Mouse (Mus musculus) bone marrow, adult 2 months (tissue): ENCODE data around the gene Dpy30.

Experiments used
- CTCF ChIP-seq: fragments of 200-500 bp; IDR thresholded peaks from 2 replicates; pipeline ENCODE4 v1.5.1; 2011; ENCODE audit warnings: low read length, control low read depth; ENCODE audit not compliant: control insufficient read depth, insufficient read depth
- POLR2A ChIP-seq: fragments of 200-500 bp; IDR thresholded peaks from 2 replicates; pipeline ENCODE4 v1.6.1; 2011; ENCODE audit warnings: low read depth, mild to moderate bottlenecking, control low read depth, low read length, borderline replicate concordance; ENCODE audit not compliant: control insufficient read depth

- no peak for TF ChIP-seq POLR2A
- TF ChIP-seq CTCF, result no peak
Observed at GRCm38 (mm10) chr17:74315445-74316308, 8.1 kb downstream of the Dpy30 start.
